In the genomic region with DNA sequence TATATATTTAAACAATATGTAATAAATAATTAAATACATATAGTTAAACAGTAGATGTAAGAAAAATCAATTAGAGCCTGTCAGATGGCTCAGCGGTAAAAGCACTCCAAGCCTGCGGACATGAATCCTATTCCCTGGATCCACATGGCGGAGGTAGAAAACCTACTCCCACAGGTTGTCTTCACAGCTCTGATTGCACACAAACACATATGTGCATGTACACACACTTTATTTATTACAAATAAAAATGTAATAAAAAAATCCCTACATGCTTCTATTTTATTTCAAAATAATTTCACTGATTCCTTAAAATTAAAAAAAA, we compare ENCODE assay signal across 11 mouse cellular contexts. TPM values are rescaled to one million over a fixed set of nuclear protein-coding genes. Genes with fewer than 3 reads are reported as not detected.
DNase-seq lines count a peak whose midpoint lies in the region; ATAC-seq and TF ChIP-seq lines count a peak whose summit lies in the region.
"Had no signal": no experiment of that assay in that cellular context is flagged by ENCODE, and none has a peak within 500 bp of the region (broad histone marks: within the 10 kb centered on the region; RNA-seq: fewer than 3 reads in every experiment).

No protein-coding gene starts in this region.

- intact Hi-C loops in heart, postnatal 10 days (cut with DNase I) = loop anchor here (5.0 kb wide), 1 partner anchor 145 kb away; no protein-coding TSS in a partner anchor

- H3K36me3 ChIP-seq in heart, embryonic 14.5 days (ENCODE audit: control insufficient read depth, insufficient read depth, low read length) = peaks cover 19% of the 10 kb centered on the region; the same call in 1 of the 2 replicates
- H3K36me3 ChIP-seq in ES-Bruce4 (ENCODE audit: control insufficient read depth, insufficient read depth, low read length, poor library complexity, severe bottlenecking) = 0 out of 2 replicates have a peak, but pooled peaks cover 2% of the 10 kb centered on the region
- H3K36me3 ChIP-seq in forebrain, embryonic 12.5 days (replicated peaks) = peaks cover 20% of the 10 kb centered on the region
- peaks cover 5% of the 10 kb centered on the region; the same call in 1 of the 2 replicates for H3K36me3 ChIP-seq in limb, embryonic 14.5 days (ENCODE audit: control insufficient read depth, insufficient read depth, low read length)

- peak overlapping the region; percentile 70 for H3K9ac ChIP-seq in heart, embryonic 14.5 days (ENCODE audit: low read length)
- H3K9ac ChIP-seq in ES-Bruce4 (ENCODE audit: low read depth, poor library complexity, severe bottlenecking) = peak overlapping the region; percentile 33; the same call in 1 of the 2 replicates
- H3K9ac ChIP-seq in forebrain, embryonic 12.5 days = no peak overlapping the region
- H3K9ac ChIP-seq in limb, embryonic 14.5 days (ENCODE audit: low read depth, low read length, severe bottlenecking) = no peak overlapping the region
- H3K9ac ChIP-seq: liver, embryonic 14.5 days had no signal

- 36% methylated on average over 3 of the region's 3 CpGs for WGBS in heart, embryonic 14.5 days
- 47% methylated on average over 3 of the region's 3 CpGs for WGBS in forebrain, embryonic 12.5 days
- WGBS in limb, embryonic 14.5 days = 47% methylated on average over 3 of the region's 3 CpGs

- no peak for ATAC-seq in heart, embryonic 14.5 days (ENCODE audit: insufficient number of reproducible peaks, insufficient read depth, low FRiP score, low read depth)
- ATAC-seq in forebrain, embryonic 12.5 days (ENCODE audit: low FRiP score) = 0 out of 2 replicates have a peak, but pooled peaks have one; percentile 34
- no peak for ATAC-seq in limb, embryonic 14.5 days (ENCODE audit: low FRiP score, low read depth)
- ATAC-seq in activated CD4-positive, CD25-positive, alpha-beta regulatory T cell, adult 4 months = no peak

- TF ChIP-seq POLR2A in ES-Bruce4 (IDR thresholded peaks at IDR 0.05; ENCODE audit: insufficient read depth, low read length) = no peak
- TF ChIP-seq POLR2A in limb, embryonic 14.5 days (IDR thresholded peaks at IDR 0.05; ENCODE audit: borderline replicate concordance, extremely low read depth, insufficient read depth, insufficient read length) = no peak

- no peak for TF ChIP-seq EP300 in ES-Bruce4 (IDR thresholded peaks at IDR 0.05; ENCODE audit: insufficient read depth, low read depth, low read length)

- peak overlapping the region; percentile 65 for H3K4me2 ChIP-seq in heart, embryonic 14.5 days (ENCODE audit: low read length)
- H3K4me2 ChIP-seq in forebrain, embryonic 12.5 days = peak overlapping the region; percentile 51
- H3K4me2 ChIP-seq in limb, embryonic 14.5 days (replicated peaks; ENCODE audit: low read depth, low read length, severe bottlenecking) = peak overlapping the region; percentile 41

- no peak for DNase-seq in heart, postnatal 10 days
- DNase-seq in limb, embryonic 14.5 days (ENCODE audit: low spot score) = no peak
- DNase-seq in right cerebral cortex, postnatal 14 days = no peak
- no peak for DNase-seq in layer of hippocampus, adult 18-20 months (ENCODE audit: low spot score in 2 of 2)
- DNase-seq: kidney, adult 18-20 months had no signal

- no peak overlapping the region for H3K27ac ChIP-seq in heart, embryonic 14.5 days (replicated peaks in 1 of 2; ENCODE audit: control insufficient read depth in 1 of 2, insufficient read depth in 1 of 2, low read depth in 2 of 2, low read length in 2 of 2)
- no peak overlapping the region for H3K27ac ChIP-seq in ES-Bruce4 (ENCODE audit: insufficient read depth, low read length)
- H3K27ac ChIP-seq in forebrain, embryonic 12.5 days = no peak overlapping the region
- H3K27ac ChIP-seq in limb, embryonic 14.5 days (replicated peaks; ENCODE audit: low read depth, low read length) = no peak overlapping the region
- H3K27ac ChIP-seq: liver, embryonic 14.5 days had no signal

- peak overlapping the region in 1 of 2 experiments; percentile 54; a peak in 2 of 4 replicates for H3K4me3 ChIP-seq in heart, embryonic 14.5 days (ENCODE audit: control insufficient read depth in 1 of 2, insufficient read depth in 1 of 2, low read depth in 1 of 2, low read length in 2 of 2)
- H3K4me3 ChIP-seq in ES-Bruce4 (ENCODE audit: low read depth, low read length) = no peak overlapping the region
- H3K4me3 ChIP-seq in forebrain, embryonic 12.5 days (replicated peaks) = peak overlapping the region; percentile 51; the same call in 1 of the 2 replicates
- peak overlapping the region; percentile 47 for H3K4me3 ChIP-seq in limb, embryonic 14.5 days (replicated peaks; ENCODE audit: low read length)

- no peaks in the 10 kb centered on the region for H3K4me1 ChIP-seq in heart, embryonic 14.5 days (ENCODE audit: control insufficient read depth in 2 of 2, insufficient read depth in 2 of 2, low read length in 2 of 2)
- H3K4me1 ChIP-seq in ES-Bruce4 (ENCODE audit: control insufficient read depth, insufficient read depth, low read length) = no peaks in the 10 kb centered on the region
- no peaks in the 10 kb centered on the region for H3K4me1 ChIP-seq in forebrain, embryonic 12.5 days
- H3K4me1 ChIP-seq in limb, embryonic 14.5 days (ENCODE audit: control insufficient read depth, insufficient read depth, low read length) = no peaks in the 10 kb centered on the region

- H3K27me3 ChIP-seq in heart, embryonic 14.5 days (ENCODE audit: control insufficient read depth, insufficient read depth, low read length) = no peaks in the 10 kb centered on the region
- no peaks in the 10 kb centered on the region for H3K27me3 ChIP-seq in ES-Bruce4 (ENCODE audit: control insufficient read depth, insufficient read depth, low read length, poor library complexity, severe bottlenecking)
- peaks cover 8% of the 10 kb centered on the region; the same call in 1 of the 2 replicates for H3K27me3 ChIP-seq in forebrain, embryonic 12.5 days
- H3K27me3 ChIP-seq in limb, embryonic 14.5 days (ENCODE audit: control insufficient read depth, insufficient read depth, low read length) = no peaks in the 10 kb centered on the region

- no peaks in the 10 kb centered on the region for H3K9me3 ChIP-seq in heart, embryonic 14.5 days (ENCODE audit: control insufficient read depth, low read length)
- no peaks in the 10 kb centered on the region for H3K9me3 ChIP-seq in ES-Bruce4 (replicated peaks; ENCODE audit: control insufficient read depth, insufficient read depth, low read length, poor library complexity, severe bottlenecking)
- H3K9me3 ChIP-seq in forebrain, embryonic 12.5 days = no peaks in the 10 kb centered on the region
- no peaks in the 10 kb centered on the region for H3K9me3 ChIP-seq in limb, embryonic 14.5 days (ENCODE audit: control insufficient read depth, low read length)

- TF ChIP-seq CTCF in ES-Bruce4 (IDR thresholded peaks at IDR 0.05; ENCODE audit: low read depth, low read length) = no peak

RNA-seq across cellular contexts. Expression of a gene that starts 0.4 kb away (rescaled TPM):
- polyA plus RNA-seq in heart, embryonic 14.5 days (2014; fragmentation: Nextera tagmentation; extraction: Ambion mirVana) = 21.9 and 23.5 TPM in 2 replicates
- total RNA-seq in heart, postnatal 10 days (2021) = 1 to 10 TPM; 6.0 to 6.6 TPM
- polyA plus RNA-seq in ES-Bruce4 (2011; ENCODE audit: insufficient read depth, insufficient read length, low read depth, missing spikeins) = 23.5 and 27.6 TPM in 2 replicates
- polyA plus RNA-seq in forebrain, embryonic 12.5 days (2016; fragmentation: Nextera tagmentation; extraction: Ambion mirVana) = 54.2 and 62.9 TPM in 2 replicates
- polyA plus RNA-seq in limb, embryonic 14.5 days (2012; rRNA removed) = 53.9 and 71.4 TPM in 2 replicates
- polyA plus RNA-seq in limb, embryonic 14.5 days (2014; fragmentation: Nextera tagmentation; extraction: Ambion mirVana) = 36.8 and 37.5 TPM in 2 replicates
- not detected for polyA plus RNA-seq in activated CD4-positive, CD25-positive, alpha-beta regulatory T cell, adult 4 months (2017; shearing (Covaris generic))
- total RNA-seq in layer of hippocampus, adult 18-20 months (2021) = 100 to 1,000 TPM; 152 to 159 TPM
- total RNA-seq: neutrophil, adult 5-6 weeks had no signal

Comparison
In these comparisons a context has a peak if more than half of its experiments do, and no peak if none do; other contexts are left out.
1. H3K9ac ChIP-seq: peak in heart, embryonic 14.5 days (single experiment) and ES-Bruce4 (single experiment); none in forebrain, embryonic 12.5 days (single experiment) and limb, embryonic 14.5 days (single experiment).
2. RNA of a gene that starts 0.4 kb away (polyA plus RNA-seq): 54.2 to 62.9 TPM in forebrain, embryonic 12.5 days, 36.8 to 71.4 TPM in limb, embryonic 14.5 days, 23.5 to 27.6 TPM in ES-Bruce4 and 21.9 to 23.5 TPM in heart, embryonic 14.5 days; not detected in activated CD4-positive, CD25-positive, alpha-beta regulatory T cell, adult 4 months; every median in the first group is over 10 times any median in the second.
3. Peak in every context shown above with its lines, with median percentiles within 50 percentile points of each other: H3K4me2 ChIP-seq.